Mouse (Mus musculus): ENCODE data around the gene Rftn1.

DNA sequence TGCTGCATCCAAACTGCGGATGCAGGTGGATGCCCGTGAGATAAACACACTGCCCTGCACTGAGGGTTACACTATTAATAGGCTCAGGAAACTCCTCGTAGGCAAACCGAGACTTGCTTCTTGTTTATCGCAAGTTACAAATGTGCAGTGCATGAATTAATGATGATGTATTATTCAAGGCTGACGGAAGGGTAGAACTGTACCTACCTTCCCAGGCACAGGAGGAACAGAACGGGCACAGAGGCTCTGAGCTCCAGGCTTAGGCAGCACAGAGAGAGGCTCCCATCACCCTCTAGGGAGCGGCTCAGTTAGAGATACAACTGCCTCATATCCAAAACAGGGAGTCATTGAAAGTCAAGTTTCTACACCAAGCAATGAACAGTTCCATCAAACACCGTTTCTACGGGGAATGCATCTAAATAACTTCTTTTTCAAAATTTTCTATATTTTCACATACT lies 121.8 kb downstream of the Rftn1 start:
- no peak for TF ChIP-seq POLR2A (IDR thresholded peaks at IDR 0.05; ENCODE audit: extremely low read depth, insufficient read depth, low read length)
- no peak for TF ChIP-seq CTCF (IDR thresholded peaks at IDR 0.05; ENCODE audit: extremely low read depth, insufficient read depth, low read length)
